Mouse (Mus musculus) CD8-positive naive resting alpha-beta T cell, adult 2 months (primary cell): ENCODE results near the gene Wdr19.
A peak's percentile ranks its signal among the peaks of the same experiment; 100 is the strongest.
"Not testable (repeated sequence)": the region's sequence is repeated elsewhere in the genome, so short reads cannot be mapped to it uniquely, and the experiment has no call there.

Experiments
- DNase-seq, 2 experiments: peaks; one replicate each; pipeline ENCODE4 v3.0.0; 2022; ENCODE audit warnings: low read depth in 2 of 2, low spot score in 2 of 2

The Wdr19 gene

DNA sequence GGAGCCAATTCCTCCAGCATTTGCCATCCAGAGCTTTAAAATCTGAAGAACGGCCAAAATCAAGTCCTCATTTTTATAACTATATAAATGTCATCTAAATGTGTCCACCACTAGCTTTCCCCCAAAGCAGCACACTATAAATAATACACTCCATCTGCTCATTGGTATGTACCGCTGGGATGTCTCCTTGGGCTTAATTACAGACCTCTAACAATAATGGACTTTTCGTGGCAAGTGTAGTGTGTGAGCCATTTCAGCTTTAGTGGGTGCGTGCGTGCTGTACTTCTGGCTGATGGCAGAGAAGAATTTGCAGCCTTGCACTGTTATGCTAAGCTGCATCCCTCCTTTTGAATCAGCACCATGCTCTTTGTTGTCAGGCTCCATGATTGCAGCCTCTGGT lies 7.9 kb upstream of the Wdr19 start:
- DNase-seq, result no peak

DNA sequence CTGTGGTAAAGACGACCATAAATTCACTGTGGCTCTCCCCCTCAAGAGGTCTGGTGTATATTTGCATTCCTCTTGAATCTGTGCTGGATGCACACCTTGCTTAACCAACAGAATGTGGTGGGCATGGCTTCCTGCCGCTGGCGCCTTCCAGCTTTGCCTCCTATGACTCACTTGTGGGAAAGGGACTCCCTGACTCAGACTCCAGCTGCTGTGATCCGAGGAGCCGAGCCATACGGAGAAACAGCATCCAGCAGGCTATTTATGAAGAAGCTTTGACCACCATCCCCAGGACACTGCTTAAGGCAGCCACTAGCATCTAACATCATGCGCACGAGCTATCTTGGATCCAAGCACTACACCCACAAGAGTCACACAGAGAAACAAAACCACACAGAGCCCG lies 5.1 kb upstream of the Wdr19 start:
- DNase-seq, result no peak

DNA sequence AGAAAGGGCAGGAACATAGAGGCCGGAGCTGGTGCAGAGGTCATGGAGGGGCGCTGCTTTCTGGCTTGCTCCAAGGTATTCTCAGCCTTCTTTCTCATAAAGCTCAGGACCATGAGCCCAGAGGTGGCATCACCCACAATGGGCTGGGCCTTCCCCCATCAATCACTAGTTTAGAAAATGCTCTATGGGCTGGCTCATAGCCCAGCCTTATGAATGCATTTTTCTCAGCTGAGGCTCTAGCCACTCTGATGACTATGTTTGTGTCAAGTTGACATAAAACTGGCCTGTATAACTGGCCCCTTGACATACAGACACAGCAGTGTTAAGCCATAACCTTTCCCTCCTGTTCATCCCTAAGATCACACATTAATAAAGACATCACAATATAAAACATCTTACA lies 5.2 kb downstream of the Wdr19 start:
- DNase-seq, result no peak

DNA sequence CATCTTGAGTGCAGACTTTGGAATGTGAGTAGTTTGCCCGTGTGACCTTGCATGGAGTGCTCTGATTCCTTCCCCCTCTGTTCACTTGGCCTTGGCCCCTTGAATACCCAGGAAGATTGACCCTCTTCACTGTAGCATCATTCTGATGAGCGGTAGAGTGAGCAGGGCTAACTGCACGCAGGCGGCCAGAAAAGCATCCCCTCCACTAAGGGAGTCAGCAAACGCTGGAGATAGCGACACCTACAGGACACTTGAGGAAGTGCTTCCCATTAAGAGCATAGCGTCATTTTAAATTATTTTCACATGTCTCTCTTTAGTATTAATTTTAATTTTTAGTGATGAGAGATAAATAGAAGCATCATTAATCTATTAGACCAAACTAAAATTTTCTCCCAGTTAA lies 13.8 kb downstream of the Wdr19 start:
- peak; percentile 19 to 28 for DNase-seq

DNA sequence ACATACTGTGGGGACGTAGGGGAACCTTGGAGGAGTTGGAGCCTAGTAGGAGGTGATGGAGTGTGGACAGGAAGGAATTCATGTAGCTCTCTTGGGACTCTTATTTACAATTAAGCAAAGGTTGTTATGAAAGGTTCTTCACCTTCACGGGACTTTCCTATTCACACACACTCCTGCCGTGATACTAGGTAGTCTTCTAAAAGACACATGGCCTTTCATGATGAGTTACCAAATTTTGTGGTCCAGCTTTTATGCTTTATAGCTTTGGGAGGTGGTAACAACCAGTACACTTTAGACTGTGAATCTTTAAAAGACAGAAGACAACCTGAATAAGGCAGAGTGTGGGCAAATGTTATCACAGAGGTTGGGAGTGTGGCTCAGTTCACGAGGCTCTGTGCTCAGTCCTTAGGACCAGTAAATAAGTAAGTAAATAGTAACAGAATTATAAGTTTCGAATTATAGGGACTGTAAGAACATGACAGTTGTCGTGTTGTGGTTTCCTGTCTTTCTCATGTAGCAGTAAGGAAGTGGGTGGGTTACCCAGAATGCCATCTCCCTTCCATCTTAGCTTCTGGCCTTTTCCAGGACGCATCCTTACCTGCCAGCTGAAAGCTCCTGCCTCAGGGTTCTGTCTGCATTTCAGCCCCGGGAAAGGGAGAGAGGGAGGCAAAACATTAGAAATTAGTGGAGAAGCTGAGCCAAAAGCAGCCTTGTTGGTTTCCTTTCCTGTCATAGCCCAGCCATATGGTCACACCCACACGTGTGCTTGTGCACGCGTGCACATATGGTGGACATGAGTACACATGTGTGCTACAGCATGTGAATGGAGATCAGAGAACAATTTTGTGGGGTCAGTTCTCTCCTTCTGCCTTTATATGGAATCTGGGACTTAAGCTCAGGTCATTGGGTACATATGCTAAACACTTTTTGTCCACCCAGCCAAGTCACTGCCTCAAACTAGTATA lies 18.1 kb downstream of the Wdr19 start:
- peak in 1 of 2 experiments; percentile 17 for DNase-seq

DNA sequence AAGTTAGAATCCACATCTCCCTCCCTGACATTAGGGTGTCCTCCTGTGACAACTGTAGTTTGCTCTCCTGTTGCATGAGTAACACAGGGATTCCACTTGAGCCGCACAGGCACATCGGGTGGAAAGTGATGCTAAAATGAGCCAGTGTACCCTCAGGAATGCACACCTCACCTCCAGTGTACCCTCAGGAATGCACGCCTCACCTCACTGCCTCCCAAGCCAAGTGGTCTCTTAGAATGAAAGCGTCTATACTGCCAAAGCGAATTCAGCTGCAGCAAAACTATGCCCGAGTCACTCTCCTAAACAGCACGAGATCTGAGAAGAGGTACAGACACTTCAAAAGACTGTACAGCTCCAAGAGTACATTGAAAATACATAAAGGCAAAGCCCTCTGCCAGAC lies 21.5 kb downstream of the Wdr19 start:
- DNase-seq, result no peak

DNA sequence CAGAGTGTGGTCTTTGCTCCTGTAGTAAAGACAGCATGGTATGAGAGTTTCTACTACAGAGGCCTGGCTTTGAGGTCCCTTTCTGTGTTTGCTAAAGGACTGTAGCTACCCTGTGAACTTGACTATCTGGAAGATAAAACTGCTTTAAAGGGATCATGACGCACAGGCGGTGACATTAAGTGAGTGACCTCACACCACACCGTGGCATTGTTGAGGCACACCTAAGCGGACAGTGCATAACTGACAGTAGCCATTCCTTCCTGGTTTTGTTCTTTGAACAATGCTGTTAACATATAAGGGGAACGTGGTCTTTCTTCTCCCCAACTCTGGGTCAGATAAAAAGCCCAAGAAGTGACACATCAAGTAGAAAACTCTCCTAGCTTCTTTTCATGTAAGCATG lies 24.6 kb downstream of the Wdr19 start:
- DNase-seq, result no peak

DNA sequence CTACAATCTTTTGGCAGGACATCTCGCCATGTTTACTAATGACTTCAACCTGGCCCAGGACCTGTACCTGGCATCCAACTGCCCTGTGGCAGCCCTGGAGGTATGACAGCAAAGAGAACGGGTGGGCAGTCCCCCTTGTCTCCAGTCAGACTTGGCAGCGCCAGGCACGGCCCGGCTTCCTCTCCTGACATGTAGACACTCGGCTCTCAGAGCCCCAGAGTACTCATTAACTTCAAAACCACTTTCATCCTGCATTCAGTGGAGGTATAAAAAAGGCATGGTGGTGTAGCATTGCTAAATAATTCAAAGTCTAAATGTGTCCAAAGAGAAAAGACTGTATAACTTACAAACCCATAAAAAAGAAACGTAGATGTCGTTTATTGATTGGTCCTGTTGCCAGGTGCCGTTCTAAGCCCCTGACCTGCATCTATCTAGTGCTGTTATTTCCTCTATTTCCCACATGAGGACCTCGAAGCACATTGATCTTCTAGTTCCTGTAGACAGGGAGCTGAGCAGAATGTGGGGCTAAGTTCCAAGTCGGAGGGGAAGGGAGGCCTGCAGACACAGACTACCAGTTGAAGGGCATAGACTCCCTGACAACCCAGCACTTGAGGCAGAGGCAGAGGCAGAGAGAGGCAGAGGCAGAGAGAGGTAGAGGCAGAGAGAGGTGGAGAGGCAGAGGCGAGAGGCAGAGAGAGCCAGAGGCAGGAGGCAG lies 31.9 kb downstream of the Wdr19 start:
- no peak for DNase-seq

DNA sequence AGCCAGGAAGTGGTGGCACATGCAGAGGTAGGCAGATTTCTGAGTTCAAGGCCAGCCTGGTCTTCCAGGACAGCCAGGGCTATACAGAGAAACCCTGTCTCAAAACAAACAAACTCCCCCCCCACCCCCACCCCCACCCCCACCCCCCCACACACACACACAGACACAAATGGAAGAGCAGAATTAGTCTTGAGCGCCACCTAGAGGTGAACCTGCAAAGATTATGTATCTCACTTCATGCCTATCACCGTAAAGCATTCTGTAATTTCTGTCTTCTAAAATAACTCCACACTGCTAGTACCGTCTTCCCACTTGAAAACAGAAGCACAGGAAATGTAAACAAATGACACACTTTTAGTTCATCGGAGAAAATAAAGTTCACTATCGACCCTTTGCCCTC lies 43.2 kb downstream of the Wdr19 start:
- DNase-seq, result peak; percentile 14 to 26

DNA sequence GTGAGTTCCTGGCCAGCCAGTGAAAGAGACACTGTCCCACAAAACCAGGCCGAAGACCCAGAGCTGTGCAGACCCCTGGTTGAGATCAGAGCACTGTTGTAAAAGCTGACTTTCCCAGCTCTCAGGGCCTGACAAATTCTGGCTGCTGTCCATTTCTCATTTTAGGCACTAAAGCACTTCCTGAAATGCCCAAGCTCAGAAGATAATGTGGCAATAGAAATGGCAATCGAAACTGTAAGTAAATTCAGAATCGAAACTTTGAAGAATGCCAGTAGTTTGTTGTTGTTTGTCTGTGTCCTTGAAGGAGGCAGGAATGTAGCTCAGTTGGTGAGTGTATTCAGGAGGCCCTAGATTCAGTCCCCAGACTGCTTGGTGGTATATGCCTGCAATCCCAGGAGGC lies 47.8 kb downstream of the Wdr19 start:
- no peak for DNase-seq

DNA sequence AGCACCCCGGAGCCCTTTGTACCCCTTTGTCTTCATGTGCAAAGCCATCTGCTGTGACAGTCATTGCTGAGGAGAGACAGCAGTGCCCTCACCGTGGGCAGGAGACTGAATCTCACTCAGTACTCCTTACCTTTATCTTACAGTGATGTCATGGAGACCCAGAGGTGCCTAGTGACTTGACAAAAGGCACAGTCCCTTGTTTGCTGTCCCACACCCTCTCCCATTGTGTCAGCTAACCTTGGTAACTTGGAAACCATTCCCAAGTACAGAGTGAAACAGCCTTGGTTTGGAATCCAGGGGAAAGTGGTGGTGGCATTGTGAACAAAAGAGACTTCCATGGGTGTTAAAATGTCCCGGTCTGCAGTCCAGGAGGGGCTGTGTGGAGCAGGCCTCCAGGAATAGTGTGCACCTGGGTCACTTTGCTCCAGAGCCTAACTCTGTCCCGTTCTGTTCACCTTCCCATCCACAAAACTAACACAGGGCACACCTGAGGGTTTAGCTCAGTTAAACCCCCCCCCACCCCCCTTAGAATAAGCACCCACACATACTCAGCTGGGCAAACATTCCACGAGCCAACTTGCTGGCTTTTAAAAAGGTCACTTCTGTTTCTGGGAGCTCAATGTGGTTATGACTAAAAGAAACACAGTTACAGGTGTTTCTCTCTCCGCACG lies 50.8 kb downstream of the Wdr19 start:
- DNase-seq, result no peak

DNA sequence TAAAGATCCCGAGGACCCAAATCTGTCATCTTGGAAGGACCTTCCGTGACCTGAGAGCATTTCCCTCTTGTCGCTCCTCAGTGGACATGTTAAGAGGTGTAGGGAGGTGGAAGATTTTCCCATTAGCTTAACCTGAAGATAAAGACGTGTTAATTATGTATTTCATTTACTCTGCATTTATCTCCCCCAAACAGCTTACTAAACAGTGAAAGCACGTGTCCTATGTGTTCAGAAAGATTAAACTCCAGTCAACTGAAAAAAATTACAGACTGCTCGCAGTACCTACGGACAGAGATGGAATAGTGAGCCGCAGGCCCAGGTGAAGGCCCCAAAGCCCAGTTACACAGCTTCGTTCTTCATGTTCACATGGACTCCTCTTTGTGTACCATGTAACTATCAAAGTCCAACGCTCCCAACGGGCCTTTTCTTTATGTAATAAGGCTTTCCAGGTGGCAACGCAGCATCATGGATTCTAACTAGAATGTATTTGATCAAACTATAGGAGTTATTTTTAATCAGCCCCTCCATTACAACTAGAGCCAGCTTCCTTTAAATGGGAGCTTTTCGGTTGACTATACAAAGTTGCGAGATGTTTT lies 58.5 kb downstream of the Wdr19 start:
- no peak for DNase-seq

DNA sequence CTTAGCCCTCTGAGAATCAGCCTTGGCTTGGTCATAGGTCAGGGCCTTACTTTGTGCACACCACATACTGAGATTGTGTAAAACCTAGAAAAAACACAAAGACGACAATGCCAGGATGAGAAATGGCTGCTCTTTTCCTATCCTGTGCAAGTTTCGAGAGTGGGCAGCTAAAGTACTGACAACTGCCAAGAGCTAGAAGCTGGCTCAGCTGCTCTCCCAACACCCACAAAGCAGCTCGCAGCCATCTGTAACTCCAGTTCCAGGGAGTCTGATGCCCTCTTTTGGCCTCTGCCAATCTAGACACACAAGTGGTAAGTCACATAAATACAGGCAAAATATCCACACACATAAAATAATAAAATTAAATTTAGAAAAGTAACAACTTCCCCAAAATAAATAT lies 74.5 kb downstream of the Wdr19 start:
- no peak for DNase-seq

DNA sequence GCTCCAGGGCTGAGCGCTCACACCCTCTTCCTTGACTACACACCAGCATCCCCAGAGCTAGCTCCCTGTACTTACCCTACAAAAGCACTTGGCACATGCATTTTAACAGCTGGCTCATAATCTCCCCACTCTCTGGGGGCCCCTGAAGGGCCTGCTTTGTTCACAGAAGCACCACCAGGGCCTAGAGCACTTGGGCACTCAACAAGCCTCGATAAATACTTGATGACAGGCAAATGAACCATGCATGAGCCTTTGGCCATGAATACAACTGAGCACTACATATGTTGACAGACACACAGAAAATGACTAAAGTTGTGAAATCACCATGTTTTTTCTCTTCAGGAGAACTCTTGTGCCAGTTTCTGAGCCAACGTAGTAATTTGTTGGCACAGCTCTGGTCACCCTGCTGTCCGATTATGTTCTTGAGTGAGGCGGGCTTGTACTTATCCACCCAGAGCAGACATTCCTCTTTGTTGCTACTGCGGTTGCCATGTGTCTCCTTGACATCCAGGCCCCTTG lies 79.7 kb downstream of the Wdr19 start:
- no peak for DNase-seq

DNA sequence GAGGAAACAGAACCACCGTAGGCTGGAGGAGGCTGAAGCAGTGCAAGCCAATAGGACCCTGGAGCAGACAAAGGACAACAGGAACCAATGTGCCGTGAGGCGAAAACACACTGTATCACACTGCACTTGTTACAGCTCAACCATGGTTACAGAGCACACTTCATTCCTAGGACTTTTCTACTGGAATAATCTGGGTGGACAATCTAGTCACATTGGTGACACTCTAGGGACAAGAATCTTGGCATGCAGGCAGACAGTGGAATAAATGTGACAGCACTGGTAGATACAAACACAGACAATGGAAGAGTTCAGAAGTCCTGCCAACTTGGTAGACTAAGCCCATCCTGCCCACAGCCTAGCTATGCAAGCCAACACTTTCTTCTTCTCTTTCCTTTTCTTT lies 81.7 kb downstream of the Wdr19 start:
- no peak for DNase-seq

DNA sequence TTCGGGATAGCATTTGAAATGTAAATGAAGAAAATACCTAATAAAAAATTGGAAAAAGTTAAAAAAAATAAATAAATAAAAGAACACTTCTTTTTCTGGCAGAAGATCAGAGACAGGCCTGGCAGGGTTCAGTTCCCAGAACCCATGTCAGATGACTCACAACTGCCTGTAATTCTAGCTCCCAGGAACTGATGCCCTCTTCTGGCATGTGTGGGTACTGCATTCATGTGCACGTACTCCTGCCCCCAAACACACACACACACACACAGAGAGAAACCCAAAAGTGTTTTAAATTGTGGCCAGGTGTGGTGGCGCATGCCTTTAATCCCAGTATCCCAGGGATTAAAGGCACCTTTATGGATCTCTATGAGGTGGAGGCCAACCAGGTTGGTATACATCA lies 84.7 kb downstream of the Wdr19 start:
- peak in 1 of 2 experiments; percentile 51 for DNase-seq

DNA sequence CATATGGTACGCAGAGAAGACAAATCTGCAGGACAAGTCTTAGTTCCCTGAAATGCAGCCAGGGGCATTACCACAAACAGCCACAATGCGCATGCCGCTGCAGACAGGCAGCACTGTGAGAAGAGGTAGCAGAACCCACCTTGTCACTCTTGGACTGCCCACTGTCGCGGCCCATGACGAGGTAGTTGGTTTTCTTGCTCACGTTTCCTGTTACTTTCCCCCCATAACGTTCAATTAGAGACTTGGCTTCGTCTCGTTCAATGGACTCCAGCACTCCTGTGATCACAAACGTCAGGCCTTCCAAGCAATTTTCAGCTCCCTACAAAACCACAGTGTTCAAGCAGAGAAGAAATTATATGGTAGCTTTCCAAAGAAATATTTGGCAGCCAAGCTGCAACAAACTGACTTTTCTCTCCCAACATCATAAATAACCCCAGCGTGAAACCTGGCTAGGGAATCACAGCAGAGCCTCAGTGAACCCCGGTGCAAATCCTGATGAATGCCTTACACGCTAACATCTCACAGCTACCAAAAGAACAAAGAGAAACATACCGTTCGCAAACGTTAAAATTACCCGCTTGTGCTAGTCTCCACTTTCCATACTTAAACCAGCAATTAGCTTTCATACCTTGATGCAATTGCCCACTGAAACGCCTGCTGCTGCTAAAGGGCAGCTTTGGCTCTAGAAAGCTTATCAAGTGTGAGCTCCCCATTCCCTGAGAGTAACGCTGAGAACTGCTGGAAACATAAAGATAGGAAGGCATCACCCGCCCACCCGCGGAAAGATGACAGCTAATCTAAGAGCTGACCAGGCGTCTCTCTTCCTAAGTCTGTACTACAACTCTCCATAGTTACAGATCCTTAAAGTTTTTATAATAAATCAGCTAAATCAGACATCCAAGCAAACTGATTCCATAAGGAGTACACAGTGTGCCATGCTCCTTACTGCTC lies 88.5 kb downstream of the Wdr19 start:
- DNase-seq, result no peak

DNA sequence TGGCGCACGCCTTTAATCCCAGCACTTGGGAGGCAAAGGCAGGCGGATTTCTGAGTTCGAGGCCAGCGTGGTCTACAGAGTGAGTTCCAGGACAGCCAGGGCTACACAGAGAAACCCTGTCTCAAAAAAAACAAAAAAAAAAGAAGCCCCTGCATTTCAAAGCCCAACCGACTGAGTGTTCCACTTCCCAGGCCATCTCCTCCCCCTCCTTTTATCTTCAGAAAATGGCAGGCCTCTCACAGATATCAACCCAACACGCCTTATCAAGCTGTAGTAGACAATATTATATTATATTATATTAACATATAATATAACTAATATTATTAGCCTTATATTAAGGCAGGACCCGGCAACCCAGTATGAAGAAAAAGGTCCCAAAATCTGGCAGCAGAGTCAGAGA lies 89.5 kb downstream of the Wdr19 start:
- not testable (repeated sequence) for DNase-seq

DNA sequence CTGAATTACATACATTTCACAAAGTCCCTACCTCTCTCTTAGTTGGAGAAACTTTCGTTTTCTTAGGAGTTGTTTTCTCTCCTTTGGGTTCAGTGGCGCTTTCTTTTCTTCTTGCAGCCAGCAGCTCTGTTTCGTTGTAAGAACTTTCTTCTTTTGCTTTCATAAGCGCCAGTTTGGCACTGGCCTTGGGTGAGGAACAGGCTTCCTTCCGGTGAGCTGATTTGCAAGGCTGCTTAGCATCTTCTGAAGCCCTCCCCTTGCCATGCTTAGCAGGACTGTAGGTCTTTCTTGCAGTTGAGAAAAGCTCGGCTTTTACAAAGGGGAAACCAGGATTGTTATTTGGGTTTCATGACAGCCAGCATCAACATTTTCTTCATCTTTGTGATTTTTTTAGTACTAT lies 94.1 kb downstream of the Wdr19 start:
- no peak for DNase-seq

DNA sequence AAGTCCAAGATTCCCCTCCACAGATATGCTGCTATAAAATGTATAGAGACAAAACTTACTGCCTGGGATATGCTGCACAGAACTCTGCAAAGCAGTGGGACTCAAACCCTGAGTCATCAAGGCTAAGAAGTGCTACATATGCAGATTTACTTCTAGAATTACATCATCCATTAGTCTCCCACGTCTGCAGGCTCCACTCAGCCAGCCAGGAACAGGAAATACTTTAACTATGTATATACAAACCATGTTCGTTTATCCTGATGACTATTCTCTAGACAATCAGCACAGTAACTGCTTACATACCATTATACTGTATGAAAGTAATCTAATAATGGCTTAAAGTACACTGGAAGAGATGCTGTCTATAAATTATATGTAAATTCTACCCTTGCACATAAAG lies 94.8 kb downstream of the Wdr19 start:
- no peak for DNase-seq
